Comparison of ENCODE assay signal across 8 mouse cellular contexts in the genomic region with DNA sequence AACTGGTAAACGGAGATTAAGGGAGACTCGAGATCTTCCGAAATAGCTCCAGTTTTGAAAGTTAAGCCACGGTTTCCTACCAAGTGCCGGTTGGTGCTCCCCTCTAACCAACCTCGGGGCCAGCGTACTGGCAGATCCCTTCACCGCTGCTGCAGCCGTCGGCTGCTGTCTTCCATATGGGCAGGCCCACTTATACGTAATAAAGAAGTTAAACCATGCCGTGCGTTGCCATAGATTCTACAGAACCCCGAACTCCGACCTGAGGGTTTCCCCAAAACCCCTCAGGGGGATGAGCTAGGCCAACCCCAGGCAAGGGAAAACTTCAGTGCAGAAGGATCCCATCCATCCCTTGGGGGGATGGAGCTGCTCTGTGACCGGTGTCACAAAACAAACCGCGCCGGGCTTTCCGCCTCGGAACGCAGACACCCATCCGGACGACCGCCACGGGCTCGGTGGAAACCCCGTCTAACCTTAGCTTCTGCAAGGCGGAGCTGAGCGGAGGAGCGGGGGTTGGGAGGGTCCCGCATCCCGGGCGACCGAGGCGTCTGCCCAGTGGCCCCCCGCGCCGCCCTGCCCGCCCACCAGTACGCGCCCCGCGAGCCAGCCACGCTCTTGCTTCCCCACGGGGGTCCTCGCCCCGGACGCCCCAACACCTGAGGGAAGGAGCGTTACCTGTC. TPM values are rescaled to one million over a fixed set of nuclear protein-coding genes. Genes with fewer than 3 reads are reported as not detected.
A peak's percentile ranks its signal among the peaks of the same experiment; 100 is the strongest.
DNase-seq lines count a peak whose midpoint lies in the region; ATAC-seq and TF ChIP-seq lines count a peak whose summit lies in the region.

No protein-coding gene starts in this region.

- H3K4me3 ChIP-seq in G1E (ENCODE audit: low read depth, low read length): peak overlapping the region; percentile 100
- H3K4me3 ChIP-seq in embryonic facial prominence, embryonic 10.5 days: peak overlapping the region; percentile 98
- H3K4me3 ChIP-seq in kidney, adult 2 months (ENCODE audit: insufficient read depth, low read depth, low read length): peak overlapping the region; percentile 80
- H3K4me3 ChIP-seq in liver, postnatal 0 days (ENCODE audit: low read depth, low read length): peak overlapping the region; percentile 96
- H3K4me3 ChIP-seq in neural tube, embryonic 14.5 days (ENCODE audit: low read depth, low read length): peak overlapping the region; percentile 93

- H3K36me3 ChIP-seq in G1E (replicated peaks): peaks cover 9% of the 10 kb centered on the region
- peaks cover 9% of the 10 kb centered on the region for H3K36me3 ChIP-seq in embryonic facial prominence, embryonic 10.5 days (replicated peaks)
- no peaks in the 10 kb centered on the region for H3K36me3 ChIP-seq in kidney, adult 2 months (ENCODE audit: control insufficient read depth, insufficient read depth, low read length)
- no peaks in the 10 kb centered on the region for H3K36me3 ChIP-seq in liver, postnatal 0 days (replicated peaks; ENCODE audit: insufficient read depth, low read length)
- H3K36me3 ChIP-seq in neural tube, embryonic 14.5 days (ENCODE audit: control insufficient read depth, insufficient read depth, low read length): no peaks in the 10 kb centered on the region

- H3K9ac ChIP-seq in liver, postnatal 0 days (replicated peaks): peak overlapping the region; percentile 98
- H3K9ac ChIP-seq in neural tube, embryonic 14.5 days (replicated peaks; ENCODE audit: low read depth, low read length): peak overlapping the region; percentile 80

- no peak for TF ChIP-seq POLR2A in kidney, adult 2 months (IDR thresholded peaks at IDR 0.05; ENCODE audit: low read depth, low read length)

- TF ChIP-seq CTCF in G1E (IDR thresholded peaks at IDR 0.05; ENCODE audit: low read depth, low read length): no peak
- TF ChIP-seq CTCF in kidney, adult 2 months (conservative IDR thresholded peaks at IDR 0.05; ENCODE audit: insufficient read depth, insufficient read length, low read depth, low read length): no peak
- TF ChIP-seq CTCF in liver, postnatal 0 days (IDR thresholded peaks at IDR 0.05; ENCODE audit: low read depth): no peak

- H3K27ac ChIP-seq in embryonic facial prominence, embryonic 10.5 days (replicated peaks): peak overlapping the region; percentile 95
- H3K27ac ChIP-seq in kidney, adult 2 months (ENCODE audit: insufficient read depth, low read depth, low read length): peak overlapping the region; percentile 7; the same call in 1 of the 2 replicates
- H3K27ac ChIP-seq in liver, postnatal 0 days (ENCODE audit: low read depth): peak overlapping the region; percentile 99
- H3K27ac ChIP-seq in neural tube, embryonic 14.5 days (ENCODE audit: low read depth, low read length): peak overlapping the region; percentile 85

- no peaks in the 10 kb centered on the region for H3K27me3 ChIP-seq in G1E (ENCODE audit: insufficient read depth, low read length)
- no peaks in the 10 kb centered on the region for H3K27me3 ChIP-seq in embryonic facial prominence, embryonic 10.5 days (replicated peaks; ENCODE audit: low read depth, poor library complexity, severe bottlenecking)
- no peaks in the 10 kb centered on the region for H3K27me3 ChIP-seq in kidney, adult 2 months (replicated peaks; ENCODE audit: control insufficient read depth, insufficient read depth, low read length)
- no peaks in the 10 kb centered on the region for H3K27me3 ChIP-seq in liver, postnatal 0 days (ENCODE audit: insufficient read depth, low read length)
- H3K27me3 ChIP-seq in neural tube, embryonic 14.5 days (ENCODE audit: control insufficient read depth, insufficient read depth, low read length): no peaks in the 10 kb centered on the region

- H3K4me1 ChIP-seq in G1E (ENCODE audit: insufficient read depth, low read depth, low read length): peaks cover 6% of the 10 kb centered on the region
- peaks cover 8% of the 10 kb centered on the region; the same call in 1 of the 2 replicates for H3K4me1 ChIP-seq in embryonic facial prominence, embryonic 10.5 days
- 0 out of 2 replicates have a peak, but pooled peaks cover 3% of the 10 kb centered on the region for H3K4me1 ChIP-seq in kidney, adult 2 months (ENCODE audit: control insufficient read depth, insufficient read depth, low read length)
- 0 out of 2 replicates have a peak, but pooled peaks cover 3% of the 10 kb centered on the region for H3K4me1 ChIP-seq in liver, postnatal 0 days (ENCODE audit: insufficient read depth)
- no peaks in the 10 kb centered on the region for H3K4me1 ChIP-seq in neural tube, embryonic 14.5 days (ENCODE audit: control insufficient read depth, insufficient read depth, low read length)

- H3K9me3 ChIP-seq in G1E (replicated peaks): peaks cover 4% of the 10 kb centered on the region
- no peaks in the 10 kb centered on the region; the same call in 1 of the 2 replicates for H3K9me3 ChIP-seq in embryonic facial prominence, embryonic 10.5 days
- no peaks in the 10 kb centered on the region for H3K9me3 ChIP-seq in liver, postnatal 0 days (ENCODE audit: low read length)
- no peaks in the 10 kb centered on the region for H3K9me3 ChIP-seq in neural tube, embryonic 14.5 days (ENCODE audit: control insufficient read depth, low read length)

- TF ChIP-seq EP300 in liver, postnatal 0 days (IDR thresholded peaks at IDR 0.05; ENCODE audit: low read depth): no peak

- peak overlapping the region; percentile 92 for H3K4me2 ChIP-seq in liver, postnatal 0 days (ENCODE audit: low read depth, low read length)
- H3K4me2 ChIP-seq in neural tube, embryonic 14.5 days (ENCODE audit: low read depth, low read length): peak overlapping the region; percentile 88

- WGBS in embryonic facial prominence, embryonic 10.5 days: under 1% methylated on average over 50 of the region's 50 CpGs
- WGBS in kidney, adult 2 months: under 1% methylated on average over 50 of the region's 50 CpGs
- WGBS in liver, postnatal 0 days (ENCODE audit: insufficient replicate concordance): under 1% methylated on average over 36 of the region's 50 CpGs
- under 1% methylated on average over 46 of the region's 50 CpGs for WGBS in neural tube, embryonic 14.5 days

- ATAC-seq in G1E (ENCODE audit: extremely low read depth, insufficient number of reproducible peaks, low FRiP score, poor library complexity, severe bottlenecking): 0 out of 2 replicates have a peak, but pooled peaks have one; percentile 29
- peak; percentile 18 for ATAC-seq in liver, postnatal 0 days
- ATAC-seq in neural tube, embryonic 14.5 days (ENCODE audit: low read depth): peak; percentile 55

- DNase-seq in B cell, adult 2 months: peak; percentile 74 to 76
- peak; percentile 29 for DNase-seq in G1E (ENCODE audit: low spot score)
- DNase-seq in embryonic facial prominence, embryonic 10.5 days (ENCODE audit: low spot score): no peak
- DNase-seq in heart, adult 8-10 months (ENCODE audit: low spot score): peak; percentile 18
- DNase-seq in kidney, adult 2 months: peak; percentile 30
- peak; percentile 59 for DNase-seq in liver, postnatal 0 days
- DNase-seq in cerebellum, adult 9-10 months: no peak

RNA-seq across cellular contexts. Expression of a gene that starts 0.7 kb away (rescaled TPM):
- total RNA-seq in G1E (2014; fragmentation: Nextera tagmentation) (126 and 150 TPM in 2 replicates), G1E (2017) (57.0 and 58.2 TPM in 2 replicates)
- 7.3 and 7.6 TPM in 2 replicates for polyA plus RNA-seq in G1E (2012)
- polyA plus RNA-seq in embryonic facial prominence, embryonic 10.5 days (2016; fragmentation: Nextera tagmentation; extraction: Ambion mirVana): 25.5 and 27.5 TPM in 2 replicates
- 10 to 100 TPM; 10.5 to 14.1 (median 12.5) TPM for total RNA-seq in heart, adult 8-10 months (2022)
- polyA plus RNA-seq in kidney, adult 2 months (2012; rRNA removed): 2.3 and 2.8 TPM in 2 replicates
- 2.8 and 3.0 TPM in 2 replicates for polyA plus RNA-seq in liver, postnatal 0 days (2015; fragmentation: Nextera tagmentation; extraction: Ambion mirVana)
- polyA plus RNA-seq in neural tube, embryonic 14.5 days (2014; fragmentation: Nextera tagmentation; extraction: Ambion mirVana): 24.9 and 27.0 TPM in 2 replicates

RNA-seq across cellular contexts. Expression of a gene that starts 23.6 kb away (rescaled TPM):
- total RNA-seq in G1E (2014; fragmentation: Nextera tagmentation): not detected in 2 replicates
- 0.06 and 0.11 TPM in 2 replicates for total RNA-seq in G1E (2017)
- polyA plus RNA-seq in G1E (2012): not detected in 2 replicates
- polyA plus RNA-seq in embryonic facial prominence, embryonic 10.5 days (2016; fragmentation: Nextera tagmentation; extraction: Ambion mirVana): 15.0 and 22.2 TPM in 2 replicates
- 10 to 100 TPM in 1 of 4 experiments, 1 to 10 TPM in 3; 8.6 to 11.2 (median 8.8) TPM for total RNA-seq in heart, adult 8-10 months (2022)
- polyA plus RNA-seq in kidney, adult 2 months (2012; rRNA removed): 41.9 and 42.6 TPM in 2 replicates
- polyA plus RNA-seq in liver, postnatal 0 days (2015; fragmentation: Nextera tagmentation; extraction: Ambion mirVana): 5.6 and 7.8 TPM in 2 replicates
- polyA plus RNA-seq in neural tube, embryonic 14.5 days (2014; fragmentation: Nextera tagmentation; extraction: Ambion mirVana): 16.6 and 16.9 TPM in 2 replicates

Comparison
In these comparisons a context has a peak if more than half of its experiments do, and no peak if none do; other contexts are left out.
1. DNase-seq: peak in B cell, adult 2 months (2 of 2), G1E (single experiment), heart, adult 8-10 months (single experiment), kidney, adult 2 months (single experiment) and liver, postnatal 0 days (single experiment); none in embryonic facial prominence, embryonic 10.5 days (single experiment) and cerebellum, adult 9-10 months (single experiment).
2. H3K27ac ChIP-seq: peak in every context shown above with its lines; median percentile 99 in liver, postnatal 0 days; 95 in embryonic facial prominence, embryonic 10.5 days; 85 in neural tube, embryonic 14.5 days; 7 in kidney, adult 2 months.
3. Peak in every context shown above with its lines, with median percentiles within 50 percentile points of each other: ATAC-seq and H3K4me3 ChIP-seq.